Mouse (Mus musculus) cortical plate, adult 2 months (tissue): ENCODE measurements at regions not wholly inside any gene's neighbourhood (a gene's known extent, or its start where the extent isn't known, plus 50 kb on each side); places are given as distances from the start of the nearest gene placed in this dataset.

ENCODE experiments used
- CTCF ChIP-seq: fragments of 200-500 bp; IDR thresholded peaks from 2 replicates; pipeline ENCODE4 v1.5.1; 2011; ENCODE audit warnings: mild to moderate bottlenecking, control low read depth, low read length; ENCODE audit not compliant: insufficient read depth; ENCODE audit errors: extremely low read depth
- POLR2A ChIP-seq: fragments of 200-500 bp; IDR thresholded peaks from 2 replicates; pipeline ENCODE4 v1.6.1; 2011; ENCODE audit warnings: mild to moderate bottlenecking, low read length, control low read depth; ENCODE audit not compliant: insufficient read depth; ENCODE audit errors: extremely low read depth

DNA sequence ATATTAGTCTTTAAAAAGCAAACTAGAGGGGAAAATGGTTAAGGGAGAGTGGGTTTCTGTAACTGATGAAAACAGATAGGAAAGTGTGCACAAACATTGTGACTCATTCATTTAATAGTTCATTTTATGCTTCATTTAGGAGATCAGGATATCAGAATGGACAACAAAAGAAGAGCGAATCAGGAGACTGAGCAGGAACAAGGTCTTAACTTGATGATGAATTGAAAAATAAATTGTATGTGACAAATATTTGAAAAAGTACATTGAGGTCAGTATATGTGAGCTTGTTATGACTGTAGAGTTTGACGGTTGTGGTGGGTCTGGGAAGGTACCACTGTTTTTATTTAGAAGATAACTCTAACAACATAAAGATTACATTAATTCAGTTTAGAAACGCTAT is 196.8 kb upstream of the Rbms1 start:
- TF ChIP-seq CTCF (no peak), POLR2A (no peak)
